Mouse (Mus musculus): Measurements from ENCODE around the gene Spats2l.

Spats2l gene

GRCm38 (mm10) chr1:57890259-57890902, 116.4 kb downstream of the Spats2l start:
- DNase-seq (ENCODE audit: low spot score in 2 of 2) = no peak

DNA sequence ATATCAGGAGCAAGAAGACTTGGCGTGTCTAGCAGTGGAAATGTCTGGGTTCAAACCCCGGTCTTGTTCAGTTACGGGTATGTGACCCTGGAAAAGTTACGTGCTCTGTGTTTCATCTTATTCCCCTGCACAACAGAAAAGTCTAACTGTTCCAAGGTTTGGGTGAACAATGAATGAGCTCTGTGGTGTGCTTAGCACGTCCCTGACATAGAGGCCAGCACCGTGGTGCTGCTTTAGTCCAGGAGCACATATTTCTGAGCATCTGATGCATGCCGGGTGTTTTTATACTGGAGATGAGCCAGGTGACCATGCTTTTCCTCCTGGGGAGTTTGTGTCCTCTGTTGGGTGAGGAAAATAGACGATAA, 116.9 kb downstream of the Spats2l start:
- no peak for DNase-seq (ENCODE audit: low spot score in 2 of 2)

DNA sequence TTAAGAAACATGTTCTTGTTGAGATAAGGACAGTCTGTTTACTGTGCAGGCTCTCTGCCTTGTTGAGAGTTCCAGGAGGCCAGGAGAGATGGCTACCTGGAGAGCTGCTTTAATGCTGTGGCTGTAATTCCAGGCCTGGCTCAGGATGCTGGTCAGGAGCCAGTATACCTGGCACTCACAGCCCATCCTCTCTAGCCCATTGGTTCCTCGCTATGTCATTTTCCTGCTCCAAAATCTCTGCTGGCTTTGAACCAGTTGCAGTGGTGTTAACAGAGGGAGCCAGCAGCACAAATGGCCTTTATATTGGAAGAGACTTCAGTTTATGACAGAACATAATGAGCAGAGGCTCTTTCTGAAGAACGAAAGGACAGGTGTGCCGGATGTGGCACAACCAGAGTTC, 127.5 kb downstream of the Spats2l start:
- no peak for DNase-seq (ENCODE audit: low spot score in 2 of 2)

GRCm38 (mm10) chr1:57903793-57904192, 129.8 kb downstream of the Spats2l start:
- no peak for DNase-seq (ENCODE audit: low spot score in 2 of 2)

DNA sequence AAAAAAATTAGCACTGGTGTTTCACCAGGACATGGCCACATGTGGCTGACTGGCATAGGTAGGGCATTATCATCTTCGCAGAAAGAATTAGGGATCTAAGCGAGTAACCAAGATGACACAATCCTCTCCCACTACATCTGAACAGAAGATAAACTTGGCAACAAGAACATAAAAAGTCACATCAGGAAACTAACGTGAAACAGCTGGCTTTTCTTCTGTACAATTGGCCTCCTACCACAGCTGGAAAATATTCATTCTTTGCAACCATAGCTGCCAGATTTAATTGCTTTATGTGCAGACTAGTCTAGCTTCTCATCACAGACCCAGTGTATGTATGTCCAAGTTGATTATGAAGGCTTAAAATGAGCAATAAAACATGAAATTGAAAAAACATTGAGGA, 131.9 kb downstream of the Spats2l start:
- no peak for DNase-seq (ENCODE audit: low spot score in 2 of 2)

- DNase-seq (ENCODE audit: low spot score in 2 of 2) = no peak
Observed at GRCm38 (mm10) chr1:57906312-57906711, 132.3 kb downstream of the Spats2l start.

DNA sequence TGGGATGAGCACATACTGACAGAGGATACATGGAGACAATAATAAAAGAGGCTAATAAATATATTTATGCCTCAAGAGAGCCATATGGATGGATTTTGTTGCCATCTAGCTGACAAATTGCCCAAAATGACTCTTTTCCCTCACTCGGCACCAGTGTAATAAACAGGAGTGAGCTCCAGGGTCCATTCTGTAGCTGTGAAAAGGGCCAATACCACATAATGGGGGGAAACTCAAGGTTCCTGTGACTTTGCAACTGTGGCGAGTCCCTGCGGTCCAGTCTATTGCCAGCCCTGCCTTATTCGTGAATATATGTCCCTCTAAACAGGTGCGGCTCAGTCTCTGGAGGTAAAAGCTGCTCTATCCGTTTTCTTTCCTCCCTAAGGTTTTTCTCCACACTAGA, 137.6 kb downstream of the Spats2l start:
- no peak for DNase-seq (ENCODE audit: low spot score in 2 of 2)

DNA sequence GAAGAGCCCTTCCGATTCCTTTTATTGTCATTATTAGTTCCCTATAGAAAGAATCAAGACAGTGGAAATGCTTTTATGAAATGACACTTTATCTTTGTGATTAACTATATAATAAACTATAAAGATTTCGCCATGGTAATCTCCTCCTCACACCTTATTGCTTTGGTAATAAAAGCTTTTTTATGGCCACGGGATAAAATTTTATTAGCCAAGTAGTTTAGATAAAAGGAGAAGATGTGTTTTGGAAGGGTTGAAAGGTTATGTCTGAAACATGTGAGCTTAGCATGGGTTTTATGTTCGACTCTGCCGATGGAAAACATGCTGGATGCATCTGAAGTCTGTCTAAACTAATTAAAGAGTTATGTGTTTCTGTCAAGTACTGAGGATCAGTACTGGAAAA, 143.4 kb downstream of the Spats2l start:
- no peak for DNase-seq (ENCODE audit: low spot score in 2 of 2)

GRCm38 (mm10) chr1:57918567-57918966, 144.6 kb downstream of the Spats2l start:
- no peak for DNase-seq (ENCODE audit: low spot score in 2 of 2)

DNA sequence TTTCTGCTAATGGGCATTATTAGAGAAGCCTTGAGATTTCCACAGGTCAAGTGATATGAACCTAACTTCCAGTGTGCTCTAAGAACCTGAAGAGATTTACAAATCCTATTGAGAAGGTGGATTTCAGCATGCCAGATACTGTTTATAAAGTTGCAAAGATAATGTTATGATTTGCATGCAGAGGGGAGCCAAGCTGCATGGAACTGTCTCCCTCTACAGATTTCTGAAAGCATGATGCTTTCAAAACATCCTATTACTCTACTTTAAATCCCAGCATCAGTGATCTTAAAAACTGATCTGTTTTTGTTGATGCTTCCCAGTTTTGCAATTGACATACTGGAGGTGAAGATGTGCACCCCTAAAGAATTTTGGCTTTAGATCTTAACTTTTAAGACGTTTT, 160.3 kb downstream of the Spats2l start:
- no peak for DNase-seq (ENCODE audit: low spot score in 2 of 2)

DNA sequence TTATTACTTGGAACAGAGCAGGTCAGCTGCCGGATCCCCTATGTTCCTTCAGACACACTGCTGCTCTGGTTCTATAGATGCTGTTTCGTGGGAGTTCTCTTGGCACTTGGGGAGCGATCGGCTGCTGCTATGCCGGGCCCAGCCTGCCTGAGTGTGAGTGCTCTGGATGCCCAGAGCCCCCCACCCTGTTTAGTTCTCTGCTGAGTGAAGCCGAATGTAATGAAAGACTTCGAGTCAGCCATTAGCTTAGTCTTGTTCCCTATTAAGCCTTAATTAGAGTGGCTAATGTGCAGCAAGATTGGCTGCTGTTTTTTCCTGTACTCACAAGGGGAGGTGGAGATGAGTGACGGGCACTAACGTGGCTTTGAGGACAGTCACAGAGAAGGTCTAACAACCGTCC, 166.7 kb downstream of the Spats2l start:
- no peak for DNase-seq (ENCODE audit: low spot score in 2 of 2)

- no peak for DNase-seq (ENCODE audit: low spot score in 2 of 2)
Observed at GRCm38 (mm10) chr1:57941095-57941494, 167.1 kb downstream of the Spats2l start.

- DNase-seq (ENCODE audit: low spot score in 2 of 2) = no peak
Observed at GRCm38 (mm10) chr1:57941734-57942133, 167.8 kb downstream of the Spats2l start.

DNA sequence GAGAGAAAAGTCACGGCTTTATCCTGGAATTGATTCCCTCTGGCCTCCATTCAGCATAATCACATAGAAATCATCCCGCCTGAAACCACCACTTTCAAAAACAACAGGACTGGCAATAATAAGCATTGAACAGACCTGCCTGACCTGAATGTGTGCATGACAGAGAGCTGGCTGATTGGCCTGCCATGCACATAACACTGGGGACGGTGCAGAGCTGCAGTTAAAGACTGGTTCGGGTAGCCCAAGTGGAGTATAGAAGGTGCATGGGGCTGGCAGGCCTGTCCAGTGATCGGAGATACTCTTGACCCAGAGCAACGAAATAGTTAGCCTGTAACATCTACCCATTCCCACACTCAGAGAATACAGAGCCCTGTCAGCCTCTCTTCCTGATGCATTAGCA, 168.3 kb downstream of the Spats2l start:
- DNase-seq (ENCODE audit: low spot score in 2 of 2) = no peak

DNA sequence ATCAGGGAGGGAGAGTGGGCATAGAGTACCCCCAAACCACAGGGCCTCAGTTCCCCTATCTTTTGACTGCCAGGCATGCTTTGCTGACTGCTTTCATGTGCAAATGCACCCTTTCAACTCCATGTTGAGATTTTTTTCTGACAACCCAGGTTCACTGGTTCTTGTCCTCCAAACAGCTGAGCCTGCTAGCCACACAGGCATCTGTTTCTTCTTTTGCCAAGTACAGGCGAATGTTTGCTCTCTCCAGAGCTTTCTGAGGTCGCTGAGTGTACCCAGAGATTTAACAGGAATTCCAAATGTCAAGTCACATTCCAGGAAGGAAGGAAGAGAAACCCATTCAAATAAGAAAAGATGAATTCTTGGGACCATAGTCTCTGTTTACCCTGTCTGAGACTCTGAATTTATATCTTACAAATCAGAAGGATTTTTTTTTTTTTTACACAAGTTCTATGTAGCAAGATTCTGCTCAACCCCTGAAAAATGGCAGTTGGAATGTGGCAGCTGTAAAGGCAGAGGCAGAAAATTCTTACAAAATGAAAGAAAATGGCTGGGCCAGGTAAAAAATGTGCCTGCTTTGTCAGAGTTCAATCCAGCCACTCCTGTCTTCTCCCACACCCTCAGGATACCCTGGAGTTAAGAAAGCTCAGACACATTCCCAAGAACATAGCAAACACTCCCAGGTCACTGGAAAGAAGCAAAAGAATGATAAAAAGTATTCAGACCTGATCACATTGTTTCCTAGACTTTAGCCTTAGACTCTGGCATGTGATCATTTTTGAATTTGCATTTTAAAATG, 173.8 kb downstream of the Spats2l start:
- DNase-seq (ENCODE audit: low spot score in 2 of 2) = no peak

DNA sequence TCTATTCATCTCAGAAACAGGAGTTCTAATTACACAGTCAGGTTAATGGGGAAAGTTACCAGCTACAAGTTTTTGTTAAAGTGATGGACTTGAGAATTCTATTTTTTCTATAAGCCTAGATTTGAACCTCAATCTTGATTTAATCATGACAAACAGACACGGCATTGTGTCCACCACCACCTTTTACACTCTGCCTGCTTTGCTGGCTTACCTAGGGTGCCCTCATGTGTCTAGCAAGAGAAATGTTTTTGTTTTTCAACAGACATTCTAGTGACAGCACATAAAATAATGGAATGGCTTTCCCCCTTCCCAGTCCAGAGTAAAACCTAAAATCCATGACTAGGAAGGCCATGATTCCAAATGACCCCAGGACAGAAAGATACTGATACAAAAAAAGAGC, 175.2 kb downstream of the Spats2l start:
- DNase-seq (ENCODE audit: low spot score in 2 of 2) = no peak

GRCm38 (mm10) chr1:57949716-57950115, 175.8 kb downstream of the Spats2l start:
- DNase-seq (ENCODE audit: low spot score in 2 of 2) = no peak

GRCm38 (mm10) chr1:57952509-57952908, 178.5 kb downstream of the Spats2l start:
- DNase-seq (ENCODE audit: low spot score in 2 of 2) = no peak

DNA sequence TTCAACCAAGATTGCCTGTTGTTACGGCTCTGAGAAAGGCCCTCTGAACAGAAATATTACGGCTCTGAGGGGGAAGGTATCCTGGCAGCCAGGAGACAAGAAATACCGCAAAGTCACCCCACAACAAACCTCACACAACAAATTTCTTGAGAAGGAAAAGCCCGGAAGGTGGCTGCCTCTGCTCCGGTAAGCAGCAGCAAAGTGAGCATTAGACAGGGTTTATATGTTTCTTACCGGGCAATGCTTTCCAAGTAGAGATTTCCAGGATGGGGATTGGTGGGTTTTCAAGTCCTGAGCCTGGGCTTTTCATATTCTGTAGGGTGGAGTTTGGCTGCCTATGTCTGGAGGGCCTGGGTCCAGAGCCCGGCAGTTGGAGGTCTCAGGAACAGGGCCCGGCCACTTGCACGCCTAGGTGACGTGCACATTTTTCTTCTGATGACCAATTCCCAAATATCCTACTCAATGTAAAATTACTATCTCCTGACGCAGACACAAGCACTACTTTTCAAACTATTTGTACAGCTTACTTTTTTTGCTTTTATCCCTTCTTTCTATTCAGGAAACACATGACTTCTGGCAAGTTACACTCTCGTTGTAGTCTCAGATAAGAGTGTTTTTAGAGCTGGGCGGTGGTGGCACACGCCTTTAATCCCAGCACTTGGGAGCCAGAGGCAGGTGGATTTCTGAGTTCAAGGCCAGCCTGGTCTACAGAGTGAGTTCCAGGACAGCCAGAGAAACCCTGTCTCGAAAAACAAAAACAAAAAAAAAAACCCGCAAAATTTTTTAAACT, 179.8 kb downstream of the Spats2l start:
- DNase-seq (ENCODE audit: low spot score in 2 of 2) = no peak

GRCm38 (mm10) chr1:57954376-57954765, 180.4 kb downstream of the Spats2l start:
- no peak for DNase-seq (ENCODE audit: low spot score in 2 of 2)

DNA sequence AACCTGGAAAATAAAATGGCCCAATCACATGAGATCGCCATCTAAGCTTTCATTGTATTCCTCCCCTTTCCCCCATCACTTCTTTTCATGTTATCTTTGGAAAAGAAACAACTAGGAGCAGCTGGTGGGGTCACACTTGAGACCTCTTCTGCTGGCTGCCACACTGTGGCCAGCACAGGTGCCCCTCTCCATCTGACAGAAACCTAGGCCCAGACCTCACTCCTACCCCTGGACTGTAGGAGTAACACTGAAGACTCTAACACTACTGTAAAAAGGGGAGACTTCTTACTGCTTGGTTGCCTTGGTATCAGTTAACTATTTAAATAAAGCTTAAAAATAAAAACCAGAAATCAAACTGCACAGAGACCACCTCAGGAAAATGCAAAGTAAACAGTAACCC, 181.8 kb downstream of the Spats2l start:
- DNase-seq (ENCODE audit: low spot score in 2 of 2) = no peak

DNA sequence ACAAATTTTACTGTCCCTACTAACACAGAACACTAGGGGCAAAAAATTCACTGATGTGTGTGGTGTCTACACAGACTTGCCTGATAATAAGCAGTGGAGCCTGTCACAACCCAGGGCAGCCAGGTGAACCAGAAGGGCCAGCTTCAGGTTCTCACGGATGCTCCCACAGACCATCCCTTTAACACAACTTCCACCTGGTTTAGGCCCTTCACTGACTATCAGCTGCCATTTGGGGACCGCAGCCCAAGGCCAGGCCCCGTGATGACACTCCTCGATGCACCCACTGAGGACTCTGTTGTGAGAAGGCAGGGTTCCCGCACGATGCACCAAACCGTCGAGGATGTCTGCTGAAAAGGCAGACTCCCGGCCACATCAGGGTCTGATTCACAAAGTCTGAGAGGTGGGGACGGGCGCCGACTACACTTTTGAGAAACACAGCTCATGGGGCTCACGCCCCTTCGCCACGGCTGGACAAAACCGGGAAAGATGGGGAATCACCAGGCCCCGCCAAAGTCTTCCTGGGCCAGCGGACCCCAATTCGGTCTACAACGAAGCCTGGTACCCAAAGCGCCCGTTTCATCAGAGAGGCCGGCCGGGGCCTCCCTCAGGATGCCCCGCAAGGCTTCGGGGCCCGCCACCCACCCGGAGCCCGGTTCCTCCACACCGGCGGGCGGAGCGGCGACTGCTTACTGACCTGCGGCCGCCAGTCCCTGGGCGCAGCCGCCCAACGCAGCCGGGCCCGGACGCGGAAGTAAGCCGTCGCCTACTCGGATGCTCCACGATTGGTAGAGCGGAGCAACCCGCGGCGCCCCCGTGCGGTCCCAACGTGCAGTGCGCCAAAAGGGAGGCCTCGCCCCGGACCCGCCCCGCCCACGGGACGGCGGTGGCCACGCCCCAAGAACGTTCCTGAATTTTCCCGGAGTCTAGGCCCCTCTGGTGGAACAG, 195.6 kb downstream of the Spats2l start:
- peak; percentile 94 to 98 for DNase-seq (ENCODE audit: low spot score in 2 of 2)

All from urinary bladder, postnatal 4 days (tissue).